Mouse (Mus musculus) cerebellum, adult 2 months (tissue): ENCODE data around the gene Dmkn.

ENCODE experiments used
- CTCF ChIP-seq: fragments of 200-500 bp; IDR thresholded peaks from 2 replicates; pipeline ENCODE4 v1.5.1; 2011; ENCODE audit warnings: low read depth, mild to moderate bottlenecking, control low read depth, low read length, moderate library complexity, borderline replicate concordance; ENCODE audit not compliant: insufficient read depth
- POLR2A ChIP-seq: fragments of 200-500 bp; IDR thresholded peaks from 2 replicates; pipeline ENCODE4 v1.6.1; 2011; ENCODE audit warnings: low read length, control low read depth, borderline replicate concordance; ENCODE audit not compliant: insufficient read depth

DNA sequence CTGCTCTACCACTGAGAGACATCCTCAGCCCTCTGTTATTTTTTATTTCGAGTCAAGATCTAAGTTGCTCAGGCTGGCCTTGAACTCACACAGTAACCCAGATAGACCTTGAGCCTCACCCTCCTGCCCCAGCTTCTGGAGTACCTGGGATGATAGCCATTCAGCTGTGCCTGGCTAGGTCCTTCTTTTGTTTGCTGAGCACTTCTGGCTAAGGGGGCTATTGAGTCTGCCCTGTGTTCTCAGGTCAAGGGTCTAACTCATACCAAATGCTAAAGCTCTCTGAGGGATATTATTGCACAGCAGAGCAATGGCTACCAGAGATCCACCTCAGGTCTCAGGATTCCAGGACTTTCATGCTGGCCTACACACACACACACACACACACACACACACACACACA is 21.6 kb downstream of the Dmkn start:
- no peak for TF ChIP-seq POLR2A
- TF ChIP-seq CTCF: no peak
